Mouse (Mus musculus) neural tube, embryonic 11.5 days (tissue): ENCODE results near the gene Gid4. TPM values are rescaled to one million over a fixed set of nuclear protein-coding genes. Genes with fewer than 3 reads are reported as not detected.

Experiments used
- ATAC-seq: fragments of 200-750 bp; cut with Nextera tagmentation; 2 replicates; pipeline ENCODE4 v1.8.0; 2017; ENCODE audit warnings: moderate number of reproducible peaks, mild to moderate bottlenecking, moderate TSS enrichment, moderate library complexity; ENCODE audit not compliant: insufficient read depth, low FRiP score, low TSS enrichment
- DNase-seq: peaks from one replicate; pipeline ENCODE4 v3.0.0-alpha.2; 2015; ENCODE audit warnings: low spot score
- H3K27ac ChIP-seq: fragments of 300-500 bp; sonication (generic); 2 replicates; pipeline ENCODE4 v1.5.1; 2014; ENCODE audit warnings: low read depth, mild to moderate bottlenecking, low read length
- H3K27me3 ChIP-seq: fragments of 300-500 bp; sonication (generic); 2 replicates; pipeline ENCODE4 v1.6.1; 2014; ENCODE audit warnings: mild to moderate bottlenecking, low read length, mixed read lengths; ENCODE audit not compliant: control insufficient read depth, insufficient read depth
- H3K36me3 ChIP-seq: fragments of 300-500 bp; sonication (generic); 2 replicates; pipeline ENCODE4 v1.6.1; 2014; ENCODE audit warnings: mild to moderate bottlenecking, low read length, moderate library complexity, mixed read lengths; ENCODE audit not compliant: control insufficient read depth, insufficient read depth
- H3K4me1 ChIP-seq: fragments of 300-500 bp; sonication (generic); 2 replicates; pipeline ENCODE4 v1.6.1; 2014; ENCODE audit warnings: low read length, mixed read lengths; ENCODE audit not compliant: control insufficient read depth, insufficient read depth
- H3K4me2 ChIP-seq: fragments of 300-500 bp; sonication (generic); 2 replicates; pipeline ENCODE4 v1.6.1; 2014; ENCODE audit warnings: low read depth, mild to moderate bottlenecking, moderate library complexity
- H3K4me3 ChIP-seq: fragments of 300-500 bp; sonication (generic); 2 replicates; pipeline ENCODE4 v1.5.1; 2014; ENCODE audit warnings: low read depth, low read length
- H3K9ac ChIP-seq: fragments of 300-500 bp; sonication (generic); 2 replicates; pipeline ENCODE4 v1.6.1; 2014; ENCODE audit warnings: mild to moderate bottlenecking, low read length
- H3K9me3 ChIP-seq: fragments of 300-500 bp; sonication (generic); 2 replicates; pipeline ENCODE4 v1.6.1; 2016; ENCODE audit warnings: low read length; ENCODE audit not compliant: control insufficient read depth
- WGBS: fragments of 180-500 bp; shearing (Covaris S2); extraction: QIAGEN DNeasy Blood & Tissue Kit; methylation state at CpG from one replicate; pipeline ENCODE4 v1.1.7; 2014; 5-methylcytosine and 5-hydroxymethylcytosine counted together
- polyA plus RNA-seq: library from polyadenylated mRNA; unstranded; fragments of >200 nt; fragmentation: Nextera tagmentation; extraction: Ambion mirVana; gene quantifications from 2 replicates; pipeline ENCODE4 v1.2.1, GENCODE M21; 2014

Gene Gid4
- polyA plus RNA-seq, 1 experiment from 2014 or later = 29.9 TPM

DNA sequence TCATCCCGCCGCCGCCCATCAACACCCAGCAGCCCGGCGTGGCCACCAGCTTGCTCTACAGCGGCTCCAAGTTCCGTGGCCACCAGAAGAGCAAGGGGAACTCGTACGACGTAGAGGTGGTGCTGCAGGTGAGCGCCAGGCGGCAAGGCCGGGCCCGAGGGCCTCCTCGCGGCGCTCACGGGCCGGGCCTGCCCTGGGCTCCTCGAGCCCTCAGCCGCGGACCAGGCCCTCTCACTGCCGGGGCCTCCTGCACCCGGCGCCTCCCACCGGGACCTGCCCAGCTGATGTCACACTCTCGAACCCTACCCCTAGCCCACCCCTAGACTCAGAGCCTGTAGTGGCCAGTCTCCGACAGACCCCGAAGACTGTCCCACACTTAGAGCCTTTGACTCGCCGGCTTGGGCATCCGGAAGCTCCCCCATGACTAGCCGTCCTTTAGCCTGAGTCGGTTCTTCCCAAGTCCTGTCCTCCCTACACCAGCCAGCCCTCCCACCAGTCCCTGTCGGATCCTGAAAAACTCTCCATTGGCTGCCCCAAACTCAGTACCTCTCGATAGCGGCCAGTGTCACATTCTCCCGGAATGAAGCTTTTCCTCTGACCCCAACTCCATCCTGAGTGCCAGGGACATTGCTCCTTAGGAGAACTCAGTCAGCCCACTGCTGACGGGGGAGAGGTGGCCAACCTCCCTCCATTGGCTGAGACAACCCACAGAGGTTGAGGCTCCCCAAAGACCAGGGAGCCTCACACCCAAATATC is 950 bp downstream of the Gid4 start, which contains the start of gene Atpaf2:
Atpaf2 (minus strand) TSS at position 741 of the 756 bp plus-strand sequence.
- H3K4me2 ChIP-seq = peak within 1 kb of the TSS; percentile 98
- ATAC-seq = peak; percentile 27
- no peak for DNase-seq
- no peaks in the 10 kb centered on the region for H3K36me3 ChIP-seq
- H3K4me3 ChIP-seq = peak within 1 kb of the TSS; percentile 74
- H3K4me1 ChIP-seq = peaks cover 17% of the 10 kb centered on the region
- H3K9ac ChIP-seq = peak within 1 kb of the TSS; percentile 93
- WGBS = under 1% methylated on average over 31 of the region's 39 CpGs
- H3K27ac ChIP-seq = peak within 1 kb of the TSS; percentile 75; the same call in 1 of the 2 replicates
- no peaks in the 10 kb centered on the region for H3K27me3 ChIP-seq
- no peaks in the 10 kb centered on the region for H3K9me3 ChIP-seq

DNA sequence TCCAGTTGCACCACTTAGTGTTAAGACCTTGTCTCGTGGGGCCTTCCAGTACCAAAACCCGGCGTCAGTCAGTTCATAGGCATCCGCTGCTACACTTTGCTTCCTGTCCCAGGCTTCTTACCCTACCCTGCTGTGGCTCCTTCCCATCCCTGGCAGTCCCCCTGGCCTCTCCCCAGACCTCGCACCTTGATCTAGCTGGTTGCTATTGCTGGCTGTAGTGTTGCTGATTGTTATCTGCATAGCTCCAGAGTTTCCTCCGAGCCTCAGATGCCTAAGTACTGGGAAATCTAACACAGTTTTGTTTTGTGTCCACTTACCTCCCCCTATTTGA is 1.5 kb downstream of the Gid4 start:
- ATAC-seq (no peak), DNase-seq (peak; percentile 12)
- no peaks in the 10 kb centered on the region for H3K27me3 ChIP-seq
- no peak overlapping the region for H3K27ac ChIP-seq
- peak overlapping the region; percentile 93 for H3K9ac ChIP-seq
- H3K4me1 ChIP-seq = peaks cover 17% of the 10 kb centered on the region
- H3K4me3 ChIP-seq = peak overlapping the region; percentile 74
- no peaks in the 10 kb centered on the region for H3K9me3 ChIP-seq
- H3K36me3 ChIP-seq = no peaks in the 10 kb centered on the region
- peak overlapping the region; percentile 98 for H3K4me2 ChIP-seq
- WGBS = 33% methylated on average over 6 of the region's 6 CpGs

DNA sequence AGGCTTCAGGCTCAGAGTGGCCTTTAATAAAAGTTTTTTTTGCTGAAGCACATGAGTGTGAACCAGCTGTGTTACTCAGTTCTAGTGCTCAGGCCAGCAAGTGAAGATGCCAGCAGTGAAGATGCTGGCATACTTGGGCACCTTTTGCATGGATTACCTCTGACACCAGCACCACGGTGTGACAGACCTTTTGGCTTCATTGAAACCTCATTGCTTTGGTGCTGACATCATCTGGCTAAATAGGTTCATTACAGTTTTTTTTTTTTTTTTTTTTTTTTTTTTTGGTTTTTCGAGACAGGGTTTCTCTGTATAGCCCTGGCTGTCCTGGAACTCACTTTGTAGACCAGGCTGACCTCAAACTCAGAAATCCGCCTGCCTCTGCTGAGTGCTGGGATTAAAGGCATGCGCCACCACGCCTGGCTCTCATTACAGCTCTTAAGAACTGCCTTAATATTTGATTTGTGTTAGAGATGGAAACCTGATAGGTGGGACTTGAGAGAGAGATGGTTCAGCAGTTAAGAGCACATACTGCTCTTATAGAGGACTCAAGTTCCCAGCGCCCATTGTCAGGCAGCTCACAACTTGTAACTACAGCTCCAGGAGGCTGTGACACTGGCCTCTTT is 5.2 kb downstream of the Gid4 start:
- Histone ChIP-seq H3K36me3 (no peaks in the 10 kb centered on the region), H3K27me3 (no peaks in the 10 kb centered on the region), H3K9me3 (no peaks in the 10 kb centered on the region), H3K4me3 (no peak overlapping the region), H3K4me1 (peaks cover 10% of the 10 kb centered on the region), H3K4me2 (no peak overlapping the region), H3K27ac (no peak overlapping the region), H3K9ac (no peak overlapping the region)
- no peak for DNase-seq
- 74% methylated on average over 5 of the region's 6 CpGs for WGBS
- no peak for ATAC-seq

DNA sequence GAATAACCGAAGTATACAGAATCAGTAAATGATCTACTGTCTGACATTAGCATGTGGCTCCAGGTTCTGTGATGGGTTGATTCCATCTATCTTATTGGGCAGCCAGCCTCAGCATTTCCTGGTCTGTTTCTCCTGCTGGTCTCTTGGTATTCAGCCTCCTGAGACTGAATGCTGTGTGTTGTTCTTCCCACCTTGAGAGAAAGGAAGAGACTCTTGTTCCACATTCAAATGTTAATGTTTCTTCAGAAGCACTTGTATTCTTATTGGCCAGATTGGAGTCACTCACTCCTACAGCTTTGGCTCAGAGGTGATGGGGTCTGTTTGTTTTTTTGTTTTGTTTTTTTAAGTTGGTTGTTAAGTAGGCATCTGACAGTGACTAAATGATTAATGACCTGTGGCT is 6.1 kb downstream of the Gid4 start:
- WGBS = 57% methylated on average over 1 of the region's 1 CpGs
- H3K4me1 ChIP-seq = peaks cover 10% of the 10 kb centered on the region

DNA sequence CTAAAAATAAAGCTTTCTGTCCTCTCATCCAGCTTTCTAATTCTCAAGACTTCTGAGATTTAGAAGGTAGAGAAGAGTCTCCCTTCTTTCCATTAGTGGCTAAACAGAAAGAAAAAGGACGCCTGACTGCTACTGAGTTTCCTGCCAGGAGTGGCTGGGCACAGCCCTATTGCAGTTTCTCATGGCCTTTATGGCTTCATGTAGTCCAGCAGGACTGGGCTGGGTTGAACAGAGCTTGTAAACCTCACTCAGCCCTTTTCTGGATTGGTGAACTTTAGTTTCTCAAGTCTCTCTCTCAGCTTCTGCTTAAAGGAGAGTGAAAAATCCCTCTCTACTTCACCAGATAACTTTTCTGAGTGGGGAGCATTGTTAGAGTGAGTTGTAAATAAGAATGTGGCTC is 9.5 kb downstream of the Gid4 start:
- H3K9ac ChIP-seq = no peak overlapping the region

More for the DNA sequence above, 6.1 kb downstream of the Gid4 start:
- Histone ChIP-seq H3K4me3 (no peak overlapping the region), H3K9ac (no peak overlapping the region), H3K27ac (no peak overlapping the region), H3K4me2 (no peak overlapping the region), H3K27me3 (no peaks in the 10 kb centered on the region), H3K9me3 (no peaks in the 10 kb centered on the region), H3K36me3 (no peaks in the 10 kb centered on the region)
- DNase-seq (no peak), ATAC-seq (no peak)

DNA sequence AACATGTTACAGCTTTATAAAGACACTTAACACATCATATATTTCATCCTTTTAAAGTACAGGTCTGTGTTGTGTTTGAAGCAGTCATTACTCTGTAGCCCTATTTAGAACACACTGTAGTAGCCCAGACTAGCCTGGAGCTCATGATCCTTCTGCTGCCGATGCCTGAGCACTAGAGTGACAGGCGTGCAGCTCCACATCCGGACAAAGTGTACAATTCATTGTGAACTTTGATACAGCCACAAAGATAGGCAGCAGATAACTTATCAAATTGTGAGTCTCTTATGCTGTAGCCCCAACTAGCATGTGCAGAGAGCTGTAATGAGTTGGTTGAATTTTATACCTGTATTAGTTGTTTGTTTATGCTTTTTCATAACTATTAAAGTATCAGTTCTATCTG is 10.7 kb downstream of the Gid4 start:
- no peak overlapping the region for H3K4me2 ChIP-seq
- H3K4me1 ChIP-seq = no peaks in the 10 kb centered on the region
- H3K4me3 ChIP-seq = no peak overlapping the region
- no peak overlapping the region for H3K27ac ChIP-seq
- H3K27me3 ChIP-seq = no peaks in the 10 kb centered on the region
- 91% methylated on average over 3 of the region's 3 CpGs for WGBS
- no peak for DNase-seq
- no peaks in the 10 kb centered on the region for H3K9me3 ChIP-seq
- no peak overlapping the region for H3K9ac ChIP-seq
- no peak for ATAC-seq
- no peaks in the 10 kb centered on the region for H3K36me3 ChIP-seq

More for the DNA sequence above, 9.5 kb downstream of the Gid4 start:
- Histone ChIP-seq H3K27me3 (no peaks in the 10 kb centered on the region), H3K36me3 (no peaks in the 10 kb centered on the region), H3K9me3 (no peaks in the 10 kb centered on the region), H3K4me3 (no peak overlapping the region), H3K27ac (no peak overlapping the region), H3K4me1 (no peaks in the 10 kb centered on the region), H3K4me2 (no peak overlapping the region)
- no peak for DNase-seq
- ATAC-seq = no peak
- WGBS = 86% methylated on average over 1 of the region's 1 CpGs

DNA sequence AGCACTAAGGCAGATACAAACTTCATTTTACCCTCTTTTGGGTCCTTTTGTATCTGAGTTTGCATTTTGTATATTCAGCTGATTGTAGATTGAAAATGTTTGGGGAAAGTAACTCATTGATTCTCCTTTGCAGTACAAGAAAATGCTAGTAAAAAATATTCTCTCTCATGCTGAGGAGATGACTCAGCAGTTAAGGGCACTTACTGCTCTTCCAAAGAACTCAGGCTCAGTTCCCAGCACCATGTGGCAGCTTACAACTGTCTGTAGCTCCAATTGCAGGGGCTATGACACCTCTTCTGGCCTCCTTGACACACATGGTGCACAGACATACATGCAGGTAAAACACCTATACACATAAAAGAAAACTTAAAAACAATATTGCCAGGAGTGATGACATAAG is 16.6 kb downstream of the Gid4 start:
- no peaks in the 10 kb centered on the region for H3K27me3 ChIP-seq
- no peak overlapping the region for H3K9ac ChIP-seq
- H3K27ac ChIP-seq = no peak overlapping the region
- DNase-seq (no peak), ATAC-seq (no peak)
- H3K4me1 ChIP-seq = no peaks in the 10 kb centered on the region
- no peak overlapping the region for H3K4me3 ChIP-seq
- H3K36me3 ChIP-seq = no peaks in the 10 kb centered on the region
- H3K4me2 ChIP-seq = no peak overlapping the region
- no peaks in the 10 kb centered on the region for H3K9me3 ChIP-seq

DNA sequence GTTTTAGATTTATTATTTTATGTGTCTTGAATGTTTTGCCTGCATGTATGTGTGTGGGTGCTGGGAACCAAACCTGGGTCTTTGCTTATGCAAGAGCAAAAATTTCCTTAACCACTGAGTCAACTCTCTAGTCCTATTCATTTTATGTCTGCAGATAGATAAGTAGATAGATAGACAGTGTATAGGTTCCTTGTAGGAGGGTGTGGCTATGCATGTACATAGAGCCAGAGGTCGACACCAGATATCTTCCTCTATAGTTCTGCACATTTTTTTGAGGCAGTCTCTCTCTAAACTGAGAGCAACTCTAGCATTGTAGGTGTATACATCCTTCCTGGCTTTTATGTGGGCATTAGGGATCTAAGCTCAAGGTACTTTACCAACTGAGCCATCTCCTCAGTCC is 18.2 kb downstream of the Gid4 start:
- Histone ChIP-seq H3K4me1 (no peaks in the 10 kb centered on the region), H3K27ac (no peak overlapping the region), H3K27me3 (no peaks in the 10 kb centered on the region), H3K4me3 (no peak overlapping the region), H3K4me2 (no peak overlapping the region), H3K9ac (no peak overlapping the region), H3K36me3 (no peaks in the 10 kb centered on the region), H3K9me3 (no peaks in the 10 kb centered on the region)
- DNase-seq (no peak), ATAC-seq (no peak)
- WGBS = 81% methylated on average over 1 of the region's 1 CpGs

DNA sequence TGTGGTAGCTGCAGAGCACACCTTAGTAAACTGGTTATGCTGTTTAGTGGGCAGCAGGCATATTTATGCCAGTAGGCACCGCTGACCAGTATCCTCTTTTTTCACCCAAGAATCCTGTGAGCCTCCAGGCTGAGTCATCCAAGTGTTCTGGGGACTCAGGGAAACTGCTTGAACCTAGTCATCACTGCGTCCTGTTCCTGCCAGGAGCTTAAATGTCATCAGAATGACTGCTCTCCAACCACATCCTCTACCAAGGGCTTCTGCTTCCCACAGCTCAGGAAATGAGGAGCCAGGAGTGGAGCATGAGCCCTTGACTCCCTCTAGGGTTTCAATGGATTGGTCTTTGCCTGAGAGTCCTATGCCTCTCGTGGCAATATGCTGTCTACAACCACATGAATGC is 19.7 kb downstream of the Gid4 start:
- Histone ChIP-seq H3K4me2 (no peak overlapping the region), H3K9ac (no peak overlapping the region), H3K27ac (no peak overlapping the region), H3K4me3 (no peak overlapping the region), H3K27me3 (no peaks in the 10 kb centered on the region), H3K9me3 (no peaks in the 10 kb centered on the region), H3K36me3 (no peaks in the 10 kb centered on the region), H3K4me1 (no peaks in the 10 kb centered on the region)
- ATAC-seq = no peak
- DNase-seq = no peak
- WGBS = 85% methylated on average over 3 of the region's 3 CpGs
